Mouse (Mus musculus): ENCODE results near the gene Lta. TPM values are rescaled to one million over a fixed set of nuclear protein-coding genes. Genes with fewer than 3 reads are reported as not detected.
A peak's percentile ranks its signal among the peaks of the same experiment; 100 is the strongest.

Gene Lta
- total and polyA plus RNA-seq, 3 experiments: 0.24 TPM; not detected in 2

DNA sequence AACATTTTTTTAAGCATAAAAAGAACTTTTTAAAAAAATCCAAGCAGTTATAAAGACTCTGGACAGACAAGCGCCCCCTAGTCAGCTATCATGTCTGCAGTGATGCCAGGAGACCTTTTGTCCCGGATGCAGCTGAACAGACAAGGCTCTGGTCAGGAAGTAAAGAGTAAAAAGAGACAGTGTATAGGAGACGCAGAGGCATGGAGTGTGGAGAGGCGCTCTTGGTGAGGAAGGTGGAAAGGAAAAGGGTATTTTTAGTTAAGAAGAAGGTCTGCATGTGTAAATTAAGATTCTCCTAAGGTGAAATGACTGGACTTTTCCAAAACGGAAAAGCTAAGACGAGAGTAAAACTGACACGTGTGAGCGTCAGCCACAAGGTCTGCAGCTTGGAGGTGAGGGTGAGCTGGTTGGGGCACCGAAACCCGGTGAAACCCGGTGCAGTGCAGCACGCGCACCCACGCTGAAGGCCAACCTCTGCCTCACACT is 21.5 kb upstream of the Lta start:
- DNase-seq (ENCODE audit: low read depth, low spot score): no peak
- Histone ChIP-seq H3K27ac (ENCODE audit: control insufficient read depth, low read depth, low read length) (no peak overlapping the region), H3K36me3 (ENCODE audit: control insufficient read depth in 1 of 2, insufficient read depth in 2 of 2, low read length in 2 of 2) (peaks cover 0 to 14% of the 10 kb centered on the region in 2 experiments; a peak in 2 of 4 replicates), H3K9me3 (replicated peaks; ENCODE audit: insufficient read depth, low read length) (no peaks in the 10 kb centered on the region), H3K27me3 (ENCODE audit: control insufficient read depth in 1 of 2, insufficient read depth in 2 of 2, low read length in 2 of 2) (no peaks in the 10 kb centered on the region), H3K4me3 (ENCODE audit: control insufficient read depth in 1 of 2, insufficient read depth in 1 of 2, low read depth in 2 of 2, low read length in 2 of 2) (no peak overlapping the region), H3K4me1 (ENCODE audit: control insufficient read depth in 1 of 2, insufficient read depth in 2 of 2, low read length in 2 of 2) (no peaks in the 10 kb centered on the region), H3K9ac (ENCODE audit: control insufficient read depth, low read depth, low read length, poor library complexity, severe bottlenecking) (no peak overlapping the region), H3K79me2 (ENCODE audit: control insufficient read depth, insufficient read depth, low read length, poor library complexity) (peaks cover 10% of the 10 kb centered on the region)
- TF ChIP-seq CTCF (IDR thresholded peaks at IDR 0.05 in 2 of 3, conservative IDR thresholded peaks at IDR 0.05 in 1 of 3; ENCODE audit: control insufficient read depth in 1 of 3, insufficient read depth in 1 of 3, low read depth in 2 of 3, low read length in 3 of 3, poor library complexity in 1 of 3, severe bottlenecking in 1 of 3) (peak in 1 of 3 experiments; percentile 19; a peak in 1 of 6 replicates), SIN3A (IDR thresholded peaks at IDR 0.05; ENCODE audit: low read length) (no peak)

DNA sequence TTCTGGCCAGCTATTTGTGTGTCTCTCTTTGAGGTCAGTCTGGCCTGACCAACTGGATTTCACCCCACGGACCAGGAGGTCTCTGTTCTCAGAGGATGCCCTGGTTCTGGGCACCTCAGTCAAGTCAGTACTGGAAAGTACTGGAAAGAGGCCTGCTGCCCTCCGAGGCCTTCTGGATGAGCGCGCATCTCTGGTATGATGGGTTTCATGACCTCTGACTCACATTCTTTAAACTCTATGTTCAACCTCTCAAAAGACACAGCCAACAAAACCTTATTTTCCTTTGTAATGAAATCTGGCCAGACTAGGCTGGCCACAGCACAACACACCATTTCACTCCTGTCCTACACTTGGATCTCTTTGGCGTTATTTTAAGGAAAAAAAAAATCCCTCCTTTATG is 20.3 kb upstream of the Lta start:
- H3K9me3 ChIP-seq (replicated peaks; ENCODE audit: insufficient read depth, low read length): no peaks in the 10 kb centered on the region
- H3K36me3 ChIP-seq (ENCODE audit: control insufficient read depth in 1 of 2, insufficient read depth in 2 of 2, low read length in 2 of 2): peaks cover under 1 to 9% of the 10 kb centered on the region in 2 experiments; a peak in 3 of 4 replicates
- no peak overlapping the region for H3K4me3 ChIP-seq (ENCODE audit: control insufficient read depth in 1 of 2, insufficient read depth in 1 of 2, low read depth in 2 of 2, low read length in 2 of 2)
- no peak for DNase-seq (ENCODE audit: low read depth, low spot score)
- peaks cover 1% of the 10 kb centered on the region; the same call in 1 of the 2 replicates for H3K79me2 ChIP-seq (ENCODE audit: control insufficient read depth, insufficient read depth, low read length, poor library complexity)
- TF ChIP-seq RCOR1 (IDR thresholded peaks at IDR 0.05; ENCODE audit: low read depth, low read length) (no peak), MEF2A (IDR thresholded peaks at IDR 0.05; ENCODE audit: extremely low read depth, insufficient replicate concordance, low read depth, low read length, poor library complexity, severe bottlenecking) (no peak), SMC3 (IDR thresholded peaks at IDR 0.05; ENCODE audit: low read depth, low read length) (no peak), CHD2 (IDR thresholded peaks at IDR 0.05; ENCODE audit: low read length) (no peak), ZKSCAN1 (IDR thresholded peaks at IDR 0.05; ENCODE audit: low read depth, low read length) (no peak), BHLHE40 (IDR thresholded peaks at IDR 0.05; ENCODE audit: borderline replicate concordance, low read depth, low read length) (no peak), MAFK (IDR thresholded peaks at IDR 0.05; ENCODE audit: borderline replicate concordance, low read depth, low read length) (no peak), EP300 (IDR thresholded peaks at IDR 0.05; ENCODE audit: low read depth in 1 of 2, low read length in 2 of 2) (no peak), HCFC1 (IDR thresholded peaks at IDR 0.05; ENCODE audit: low read depth, low read length) (no peak)
- no peaks in the 10 kb centered on the region for H3K27me3 ChIP-seq (ENCODE audit: control insufficient read depth in 1 of 2, insufficient read depth in 2 of 2, low read length in 2 of 2)
- H3K4me1 ChIP-seq (ENCODE audit: control insufficient read depth in 1 of 2, insufficient read depth in 2 of 2, low read length in 2 of 2): peaks cover 0 to 1% of the 10 kb centered on the region in 2 experiments; a peak in 2 of 4 replicates
- no peak overlapping the region for H3K9ac ChIP-seq (ENCODE audit: control insufficient read depth, low read depth, low read length, poor library complexity, severe bottlenecking)
- H3K27ac ChIP-seq (ENCODE audit: control insufficient read depth, low read depth, low read length): no peak overlapping the region

DNA sequence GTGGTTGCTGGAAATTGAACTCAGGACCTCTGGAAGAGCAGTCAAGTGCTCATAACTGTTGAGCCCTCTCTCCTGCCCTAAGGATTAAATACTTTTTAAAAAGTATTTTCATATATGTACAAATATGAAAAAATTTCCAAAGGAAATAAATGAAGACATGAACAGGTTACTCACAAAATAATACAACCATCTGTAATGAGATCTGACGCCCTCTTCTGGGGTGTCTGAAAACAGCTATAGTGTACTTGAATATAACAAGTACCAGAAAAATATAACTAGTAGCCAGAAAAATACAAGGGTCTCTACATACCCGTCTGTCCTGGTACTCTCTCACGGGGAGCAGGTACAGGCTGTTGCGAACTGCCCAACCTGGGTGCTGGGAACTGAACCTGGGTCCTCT is 19.5 kb upstream of the Lta start:
- DNase-seq (ENCODE audit: low read depth, low spot score): no peak
- H3K4me1 ChIP-seq (ENCODE audit: control insufficient read depth in 1 of 2, insufficient read depth in 2 of 2, low read length in 2 of 2): peaks cover 2 to 9% of the 10 kb centered on the region in 2 experiments
- H3K79me2 ChIP-seq (ENCODE audit: control insufficient read depth, insufficient read depth, low read length, poor library complexity): peaks cover 1% of the 10 kb centered on the region; the same call in 1 of the 2 replicates
- no peak overlapping the region for H3K4me3 ChIP-seq (ENCODE audit: control insufficient read depth in 1 of 2, insufficient read depth in 1 of 2, low read depth in 2 of 2, low read length in 2 of 2)
- H3K27me3 ChIP-seq (ENCODE audit: control insufficient read depth in 1 of 2, insufficient read depth in 2 of 2, low read length in 2 of 2): no peaks in the 10 kb centered on the region
- TF ChIP-seq SMC3 (IDR thresholded peaks at IDR 0.05; ENCODE audit: low read depth, low read length) (peak; percentile 62), ZMIZ1 (IDR thresholded peaks at IDR 0.05; ENCODE audit: low read depth, low read length) (no peak), RAD21 (IDR thresholded peaks at IDR 0.05; ENCODE audit: low read depth, low read length) (peak; percentile 42), CTCF (IDR thresholded peaks at IDR 0.05 in 2 of 3, conservative IDR thresholded peaks at IDR 0.05 in 1 of 3; ENCODE audit: control insufficient read depth in 1 of 3, insufficient read depth in 1 of 3, low read depth in 2 of 3, low read length in 3 of 3, poor library complexity in 1 of 3, severe bottlenecking in 1 of 3) (peak in 1 of 3 experiments; percentile 46; a peak in 3 of 6 replicates), ZC3H11A (IDR thresholded peaks at IDR 0.05; ENCODE audit: low read depth, low read length) (peak; percentile 37), MAZ (IDR thresholded peaks at IDR 0.05; ENCODE audit: low read depth, low read length) (no peak)
- no peaks in the 10 kb centered on the region for H3K9me3 ChIP-seq (replicated peaks; ENCODE audit: insufficient read depth, low read length)
- peaks cover 7 to 9% of the 10 kb centered on the region in 2 experiments for H3K36me3 ChIP-seq (ENCODE audit: control insufficient read depth in 1 of 2, insufficient read depth in 2 of 2, low read length in 2 of 2)
- no peak overlapping the region for H3K9ac ChIP-seq (ENCODE audit: control insufficient read depth, low read depth, low read length, poor library complexity, severe bottlenecking)
- H3K27ac ChIP-seq (ENCODE audit: control insufficient read depth, low read depth, low read length): no peak overlapping the region
